Mouse (Mus musculus) adrenal gland, adult (tissue): ENCODE data around the gene Ppard.
A peak's percentile ranks its signal among the peaks of the same experiment; 100 is the strongest.
"Not testable (repeated sequence)": the region's sequence is repeated elsewhere in the genome, so short reads cannot be mapped to it uniquely, and the experiment has no call there.

Experiments
- DNase-seq, 2 experiments: peaks; one replicate each; pipeline ENCODE4 v3.0.0; 2022 to 2023; ENCODE audit warnings: low spot score in 1 of 2; ENCODE audit not compliant: inconsistent age in 2 of 2

Ppard gene

DNA sequence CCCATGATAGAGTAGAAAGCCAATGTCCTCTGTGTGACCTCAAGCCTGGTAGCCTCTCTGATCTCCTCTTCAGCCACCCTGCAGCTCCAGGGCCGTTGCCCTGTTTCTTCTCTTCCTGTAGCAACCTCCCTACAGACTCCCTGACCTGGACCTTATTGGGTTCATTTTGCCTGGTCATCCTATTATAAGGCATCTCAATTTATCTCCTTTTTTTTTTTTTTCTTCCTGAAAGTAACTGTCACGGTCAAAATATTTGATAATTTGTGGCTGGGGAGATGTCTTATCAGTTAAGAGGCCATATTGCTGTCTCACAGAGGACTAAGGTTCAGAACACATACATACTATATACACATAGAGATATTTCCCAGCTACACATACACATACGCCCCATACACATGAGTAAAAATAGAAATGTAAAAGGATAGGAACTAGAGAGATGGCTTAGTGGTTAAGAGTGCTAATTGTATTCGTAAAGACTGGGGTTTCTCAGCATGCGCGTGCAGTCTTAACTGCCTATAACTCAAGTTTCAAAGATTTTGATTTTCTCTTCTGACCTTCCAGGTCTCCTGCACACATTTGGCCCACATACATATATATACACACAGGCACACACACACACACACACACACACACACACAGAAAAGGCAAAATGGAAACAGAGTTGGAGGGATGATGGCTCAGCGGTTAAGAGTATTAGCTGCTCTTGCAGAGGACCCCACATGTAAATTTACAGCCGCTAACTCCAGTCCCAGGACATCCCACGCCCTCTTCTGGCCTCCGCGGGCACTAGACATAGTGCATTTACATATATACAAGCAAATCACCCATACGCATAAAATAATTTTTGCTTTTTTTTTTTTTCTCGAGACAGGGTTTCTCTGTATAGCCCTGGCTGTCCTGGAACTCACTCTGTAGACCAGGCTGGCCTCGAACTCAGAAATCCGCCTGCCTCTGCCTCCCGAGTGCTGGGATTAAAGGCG is 80.0 kb downstream of the Ppard start:
- peak; percentile 53 to 68 for DNase-seq

DNA sequence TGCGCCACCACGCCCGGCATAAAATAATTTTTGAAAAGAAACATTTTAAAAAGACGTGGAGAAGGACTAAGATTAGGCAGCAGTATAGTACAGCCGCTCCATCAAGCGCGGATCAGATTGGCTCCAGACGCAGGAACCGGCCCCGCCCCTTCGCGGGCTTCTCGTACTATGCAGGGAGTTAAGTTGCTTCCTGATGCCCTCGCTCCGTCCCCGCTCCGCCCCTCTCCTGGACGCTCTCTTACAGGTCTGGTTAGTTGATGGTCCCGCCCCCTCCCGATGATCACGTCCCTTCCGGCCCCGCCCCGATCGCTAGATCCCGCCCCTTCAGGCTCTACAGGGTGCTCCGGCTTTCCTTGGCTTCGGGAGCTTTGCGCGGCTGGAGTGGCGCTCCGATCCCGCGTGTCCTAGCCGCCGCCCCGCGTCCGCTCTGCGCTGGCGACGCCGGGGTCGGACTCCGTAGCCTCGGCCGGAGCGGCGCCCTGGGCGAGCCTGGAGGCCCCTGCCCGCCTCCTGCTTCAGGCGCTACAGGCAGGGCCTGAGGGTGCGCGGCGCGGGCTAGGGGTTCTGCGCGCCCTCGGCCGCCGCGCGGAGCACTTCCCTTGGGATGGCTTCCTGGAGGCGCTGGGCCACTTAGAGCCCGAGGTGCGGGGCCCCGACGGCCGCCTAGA is 80.8 kb downstream of the Ppard start, which contains the start of gene Fance:
Gene Fance (plus strand): TSS at position 308 of the 668 bp plus-strand sequence.
- peak; percentile 96 to 98 for DNase-seq

DNA sequence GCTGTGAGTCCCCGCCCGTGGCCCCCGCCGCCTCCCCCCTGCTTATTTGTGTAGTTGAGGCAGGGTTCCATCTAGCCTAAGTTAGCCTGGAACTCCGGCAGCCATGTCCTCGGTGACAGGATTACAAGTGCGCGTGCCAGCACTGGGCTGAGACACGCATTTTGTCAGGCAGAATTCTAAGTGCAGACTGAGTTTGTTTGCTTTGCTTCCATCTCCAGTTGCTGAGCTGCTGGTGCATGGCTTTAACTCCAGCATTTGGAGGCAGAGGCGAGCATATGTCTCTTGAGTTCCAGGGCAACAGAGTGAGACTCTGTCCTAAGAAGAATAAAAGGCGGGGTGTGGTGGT is 81.4 kb downstream of the Ppard start:
- DNase-seq, result no peak

DNA sequence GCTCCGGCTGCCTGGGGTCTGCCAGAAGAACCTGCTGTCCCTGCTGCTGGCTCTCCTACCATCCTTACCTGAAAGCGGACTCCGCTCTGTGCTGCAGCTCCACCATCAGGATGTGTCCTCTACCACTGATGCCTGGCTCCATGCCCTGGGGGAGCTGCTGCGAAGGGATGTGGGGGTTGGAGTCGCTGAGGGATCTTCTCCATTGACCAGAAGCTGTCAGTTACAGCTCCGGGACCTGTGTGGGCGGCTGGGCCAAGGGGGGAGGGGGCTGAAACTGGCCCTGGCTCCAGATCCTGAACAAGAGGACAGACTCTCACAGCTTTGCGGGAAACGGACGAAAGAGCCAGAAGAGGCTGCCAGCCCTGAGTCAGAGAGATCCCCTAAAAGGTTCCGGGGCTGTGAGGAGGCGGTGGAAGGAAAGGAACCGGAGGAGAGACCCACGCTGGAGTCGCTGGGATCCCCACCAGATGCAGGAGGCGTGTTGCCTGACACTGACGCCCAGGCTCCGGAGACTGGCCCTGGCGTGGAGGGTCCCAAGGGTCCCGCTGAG is 83.2 kb downstream of the Ppard start:
- DNase-seq, result no peak

DNA sequence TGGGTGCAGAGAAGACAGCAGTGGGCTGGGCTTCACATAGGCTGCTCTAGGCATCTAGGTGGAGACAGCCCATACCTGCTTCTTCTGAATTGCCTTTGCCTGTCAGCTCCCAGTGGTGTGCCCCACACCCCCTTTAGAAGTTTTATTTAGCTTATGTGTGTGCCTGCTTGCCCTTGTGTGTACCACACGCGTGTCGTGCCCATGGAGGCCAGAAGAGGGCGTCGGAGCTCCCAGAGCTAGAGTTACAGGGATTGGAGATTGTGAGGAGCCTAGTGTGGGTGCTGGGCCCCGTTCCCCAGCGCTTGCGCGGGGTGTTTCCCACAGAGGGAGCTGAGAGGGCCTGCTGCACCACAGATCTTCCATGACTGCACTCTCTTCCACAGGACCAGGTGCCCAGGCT is 84.0 kb downstream of the Ppard start:
- no peak for DNase-seq

DNA sequence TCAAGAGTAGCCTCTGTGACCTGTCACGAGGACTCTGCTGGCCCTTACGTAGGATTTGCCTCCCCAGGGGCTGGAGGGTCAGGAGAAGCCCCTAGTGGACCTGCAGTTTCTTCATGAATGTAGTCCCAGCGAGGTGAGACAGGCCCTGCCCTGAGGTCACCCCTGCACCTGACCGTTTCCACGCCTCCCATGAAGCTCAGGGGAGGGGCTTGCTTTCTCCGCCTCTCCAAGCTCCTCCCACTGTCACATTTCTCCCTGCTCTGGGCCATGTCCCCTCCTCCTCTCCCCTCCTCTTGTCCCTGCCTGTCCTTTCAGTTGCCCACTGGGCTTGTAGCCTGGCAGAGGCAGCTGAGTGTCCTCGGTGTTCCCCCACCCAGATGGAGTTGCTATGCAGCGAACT is 84.6 kb downstream of the Ppard start:
- no peak for DNase-seq

DNA sequence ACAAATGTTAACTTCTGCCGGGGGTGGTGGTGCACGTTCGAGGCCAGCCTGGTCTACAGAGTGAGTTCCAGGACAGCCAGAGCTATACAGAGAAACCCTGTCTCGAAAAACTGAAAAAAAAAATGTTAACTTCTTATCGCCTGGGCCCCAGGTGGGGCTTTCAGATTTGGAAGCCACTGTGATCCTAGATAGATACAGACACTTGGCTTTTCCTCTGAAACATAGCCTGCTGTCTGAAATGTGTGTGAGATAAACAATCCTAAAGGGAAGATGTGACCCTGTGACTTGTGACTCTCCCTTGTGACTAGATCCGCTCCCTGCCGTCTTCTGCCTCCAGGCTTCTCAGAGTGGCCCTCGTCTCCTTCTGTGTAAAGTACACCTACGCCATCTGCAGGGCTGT is 85.2 kb downstream of the Ppard start:
- no peak for DNase-seq

DNA sequence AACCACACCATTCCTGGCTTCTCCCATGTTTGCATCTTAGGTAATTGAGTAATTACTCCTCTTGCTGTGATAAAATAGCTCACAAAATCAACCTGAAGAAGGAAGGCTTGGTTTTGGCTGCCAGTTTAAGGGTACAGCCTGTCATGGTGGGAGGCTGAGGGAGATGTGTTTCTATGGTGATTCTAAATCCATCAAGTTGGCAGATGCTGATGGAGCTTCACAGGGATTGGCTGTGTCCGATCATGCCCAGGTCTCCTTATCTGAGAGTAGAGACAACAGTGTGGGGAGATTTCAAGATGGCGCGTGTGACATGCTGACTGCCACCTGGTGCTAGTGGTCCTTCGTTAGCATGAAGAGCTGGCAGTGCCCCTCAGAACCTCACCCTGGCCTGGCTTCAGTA is 89.2 kb downstream of the Ppard start:
- no peak for DNase-seq

DNA sequence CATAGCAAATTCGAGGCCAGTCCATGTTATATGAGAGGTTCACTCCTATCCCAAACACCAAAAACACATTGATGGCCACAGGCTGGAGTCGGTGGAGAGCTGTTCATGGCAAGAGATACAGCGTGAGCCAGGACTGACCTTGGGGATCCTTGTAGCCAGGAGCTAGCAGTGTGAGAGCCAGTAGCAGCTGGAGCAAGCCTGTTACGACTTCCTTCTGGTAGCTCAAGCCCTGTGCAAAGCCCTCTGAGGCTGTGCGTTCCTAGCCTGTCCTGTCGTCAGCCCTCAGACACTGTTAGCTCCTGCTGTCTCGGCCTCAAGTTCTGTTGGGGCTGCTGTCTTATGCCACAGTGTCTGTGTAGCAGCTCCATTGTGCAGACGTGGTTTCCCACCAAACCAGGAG is 91.3 kb downstream of the Ppard start:
- peak; percentile 59 to 67 for DNase-seq

DNA sequence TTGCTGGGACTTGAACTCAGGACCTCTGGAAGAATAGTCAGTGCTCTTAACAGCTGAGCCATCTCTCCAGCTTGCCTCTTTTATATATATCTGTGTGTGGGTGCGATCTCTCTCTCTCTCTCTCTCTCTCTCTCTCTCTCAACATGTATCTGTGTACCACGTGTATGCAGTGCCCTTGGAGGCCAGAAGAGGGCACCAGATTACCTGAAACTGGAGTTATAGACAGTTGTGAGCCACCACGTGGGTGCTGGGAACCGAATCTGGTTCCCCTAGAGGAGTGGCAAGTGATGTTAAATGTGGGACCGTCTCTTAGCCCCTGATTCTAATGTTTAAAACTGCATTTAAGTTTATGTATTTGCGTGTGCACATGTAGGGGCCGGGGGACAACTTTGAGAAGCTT is 91.9 kb downstream of the Ppard start:
- not testable (repeated sequence) for DNase-seq

DNA sequence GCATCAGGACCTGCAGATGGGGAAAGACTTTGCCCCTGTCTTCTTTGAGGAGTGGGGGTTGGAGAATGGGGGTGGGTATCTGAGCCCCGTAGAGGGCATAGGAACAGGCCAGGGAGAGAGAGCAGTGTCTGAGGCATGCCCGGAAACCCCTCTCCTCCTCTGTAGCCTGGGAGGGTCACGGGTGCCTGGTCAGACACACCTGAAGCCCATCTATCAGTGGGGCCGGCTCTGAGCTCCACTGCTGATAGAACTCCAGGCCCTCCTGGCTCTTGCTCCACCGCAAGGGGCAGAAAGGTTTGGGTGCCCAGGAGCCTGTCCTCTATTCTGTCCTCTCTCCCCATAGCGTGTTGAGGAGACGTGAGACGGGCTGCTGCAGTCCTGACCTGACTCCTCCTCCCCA is 93.3 kb downstream of the Ppard start:
- DNase-seq, result no peak

DNA sequence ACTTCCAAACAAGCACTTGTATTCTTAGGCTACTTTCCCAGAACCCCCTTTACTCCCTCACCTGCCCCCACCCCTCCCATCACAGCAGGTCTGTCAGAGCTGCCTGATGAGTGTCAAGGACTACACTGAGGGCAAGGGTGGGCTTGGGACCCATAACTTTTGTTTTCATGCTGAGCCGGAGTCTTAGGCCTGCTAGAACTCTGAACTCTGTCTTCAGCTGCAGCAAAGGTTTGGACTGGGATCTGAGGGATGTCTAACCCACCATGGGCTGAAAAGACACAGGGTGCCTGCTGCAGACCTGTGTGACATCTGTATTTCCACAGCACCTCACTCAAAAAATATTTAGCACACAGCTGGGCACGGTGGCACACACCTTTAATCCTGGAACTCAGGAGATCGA is 94.5 kb downstream of the Ppard start:
- no peak for DNase-seq

DNA sequence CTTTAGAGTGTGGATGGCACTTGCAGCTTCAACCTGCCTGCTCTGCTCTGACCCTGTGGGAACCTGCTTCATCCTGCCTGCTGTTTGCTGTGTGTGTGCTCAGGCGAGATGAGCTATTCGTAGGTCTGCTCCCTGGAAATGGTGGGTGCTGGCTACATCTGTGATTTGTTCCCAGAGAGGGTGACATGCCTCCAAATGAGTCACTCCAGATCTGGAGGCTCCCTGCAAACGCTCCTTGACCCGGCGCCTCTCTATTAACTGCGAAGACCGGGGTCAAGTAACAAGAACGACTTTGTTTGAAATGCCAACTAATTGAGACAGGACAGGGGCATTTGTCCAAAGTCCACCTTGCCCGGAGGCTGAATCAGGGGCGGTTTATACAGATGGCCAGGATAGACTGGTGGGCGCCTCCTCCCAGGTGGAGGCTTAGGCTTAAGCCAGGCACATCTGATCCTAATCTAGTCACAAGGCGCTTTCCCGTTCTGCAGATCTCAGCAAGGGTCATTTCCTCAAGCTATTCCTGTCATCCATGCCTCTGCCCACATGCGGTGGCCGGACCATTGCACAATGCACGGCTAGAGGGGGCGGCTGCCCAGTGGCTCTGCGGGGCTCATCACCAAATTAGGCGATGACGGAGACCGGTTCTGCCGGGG is 95.3 kb downstream of the Ppard start:
- peak; percentile 75 to 91 for DNase-seq

DNA sequence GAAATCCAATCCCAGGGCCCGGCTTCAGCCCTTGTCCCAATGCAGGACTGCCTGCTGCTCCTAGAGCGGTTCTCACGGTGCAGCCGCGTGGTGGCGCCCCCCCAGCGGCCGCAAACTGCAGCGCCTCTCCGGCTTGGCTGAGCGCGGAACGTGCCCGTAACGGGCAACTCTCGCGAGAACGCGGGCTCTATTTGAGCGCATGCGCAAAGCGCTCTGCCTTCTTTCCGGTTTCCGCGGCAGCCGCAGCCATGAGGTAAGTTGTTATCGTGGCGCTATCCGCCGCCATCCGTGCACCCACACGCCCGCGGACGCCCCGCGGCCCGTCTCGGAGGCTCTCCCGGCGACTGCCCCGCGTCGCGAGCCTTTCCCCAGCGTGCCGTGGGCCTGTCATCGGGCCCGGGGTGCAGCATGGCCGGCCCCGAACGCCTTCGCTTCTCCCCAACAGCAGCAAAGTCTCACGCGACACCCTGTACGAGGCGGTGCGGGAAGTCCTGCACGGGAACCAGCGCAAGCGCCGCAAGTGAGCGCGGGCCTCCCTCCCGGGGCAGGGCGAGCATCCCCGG is 95.9 kb downstream of the Ppard start, which contains the start of gene Rpl10a:
Gene Rpl10a (plus strand): TSS at position 106 of the 563 bp plus-strand sequence.
- peak; percentile 97 to 99 for DNase-seq

DNA sequence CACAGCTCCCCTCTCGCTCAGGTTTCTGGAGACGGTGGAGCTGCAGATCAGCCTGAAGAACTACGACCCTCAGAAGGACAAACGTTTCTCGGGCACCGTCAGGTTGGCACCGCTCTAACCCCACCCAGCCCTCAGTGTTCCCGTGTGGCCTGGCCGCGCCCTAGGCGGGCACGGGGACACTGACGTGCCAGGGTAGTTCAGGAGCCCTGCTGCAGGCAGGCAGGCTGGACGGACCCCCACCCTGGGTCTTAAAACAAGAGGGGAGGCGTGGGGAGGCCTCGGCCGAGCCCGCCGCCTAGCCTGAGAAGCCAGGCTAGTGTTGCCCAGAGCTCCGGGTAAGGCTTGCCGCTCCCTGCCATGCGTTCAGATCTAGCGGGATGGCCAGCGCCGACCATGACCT is 96.4 kb downstream of the Ppard start:
- DNase-seq, result no peak

DNA sequence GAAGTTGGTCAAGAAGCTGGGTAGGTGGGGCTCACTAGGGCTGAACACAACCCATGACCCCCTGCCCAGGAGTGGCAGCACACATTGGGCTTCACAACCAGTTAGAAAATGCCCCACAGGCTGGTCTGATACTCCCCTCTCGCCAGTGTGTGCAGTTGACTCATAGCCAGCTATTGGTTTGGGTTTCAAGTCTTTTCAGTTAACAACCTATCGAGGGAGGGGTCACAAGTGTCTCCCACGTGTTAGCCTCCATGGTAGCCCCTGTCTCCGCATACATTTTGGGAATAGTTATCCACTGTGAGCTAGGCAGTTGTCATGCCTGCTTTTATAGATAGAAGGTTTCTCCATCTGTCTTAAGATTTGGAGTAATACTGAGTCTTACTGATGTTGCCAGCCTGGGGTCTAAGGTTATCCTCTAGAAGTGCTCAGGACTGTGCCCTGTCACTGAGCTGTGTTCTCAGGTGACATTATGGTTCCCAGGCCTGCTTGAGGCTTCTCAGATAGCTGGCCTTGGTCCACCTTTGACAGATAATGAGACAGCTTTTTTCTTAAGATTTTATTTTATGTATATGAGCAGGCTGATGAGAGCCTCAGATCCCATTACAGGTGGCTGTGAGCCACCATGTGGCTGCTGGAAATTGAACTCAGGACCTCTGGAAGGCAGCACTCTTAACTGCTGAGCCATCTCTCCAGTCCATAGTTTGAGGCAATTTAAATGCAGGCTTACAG is 97.2 kb downstream of the Ppard start:
- DNase-seq, result no peak

DNA sequence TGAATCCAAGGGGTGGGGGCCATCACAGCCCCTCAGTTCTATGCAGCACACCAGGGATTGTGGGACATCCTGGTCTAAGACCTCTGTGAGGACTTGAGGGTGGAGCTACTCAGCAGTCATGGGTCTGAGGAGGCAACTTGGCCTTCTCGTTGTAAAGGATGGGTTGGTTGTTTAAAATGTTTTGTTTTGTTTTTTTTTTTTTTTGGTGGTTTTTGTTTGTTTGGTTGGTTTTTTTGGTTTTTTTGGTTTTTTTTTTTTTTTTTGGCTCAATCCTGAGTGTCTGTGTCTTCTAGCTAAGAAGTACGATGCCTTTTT is 97.7 kb downstream of the Ppard start:
- no peak for DNase-seq

DNA sequence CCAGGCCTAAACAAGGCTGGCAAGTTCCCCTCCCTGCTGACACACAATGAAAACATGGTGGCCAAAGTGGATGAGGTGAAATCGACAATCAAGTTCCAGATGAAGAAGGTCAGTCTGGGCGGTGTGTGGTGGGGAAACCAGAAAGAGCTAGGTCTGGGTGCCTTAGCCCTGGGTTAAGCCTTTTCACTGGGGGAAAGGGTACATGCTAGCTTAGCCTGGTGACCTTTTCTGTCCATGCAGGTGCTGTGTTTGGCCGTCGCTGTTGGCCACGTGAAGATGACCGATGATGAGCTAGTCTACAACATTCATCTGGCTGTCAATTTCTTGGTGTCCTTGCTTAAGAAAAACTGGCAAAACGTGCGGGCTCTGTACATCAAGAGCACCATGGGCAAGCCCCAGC is 98.1 kb downstream of the Ppard start:
- DNase-seq, result not testable (repeated sequence)

DNA sequence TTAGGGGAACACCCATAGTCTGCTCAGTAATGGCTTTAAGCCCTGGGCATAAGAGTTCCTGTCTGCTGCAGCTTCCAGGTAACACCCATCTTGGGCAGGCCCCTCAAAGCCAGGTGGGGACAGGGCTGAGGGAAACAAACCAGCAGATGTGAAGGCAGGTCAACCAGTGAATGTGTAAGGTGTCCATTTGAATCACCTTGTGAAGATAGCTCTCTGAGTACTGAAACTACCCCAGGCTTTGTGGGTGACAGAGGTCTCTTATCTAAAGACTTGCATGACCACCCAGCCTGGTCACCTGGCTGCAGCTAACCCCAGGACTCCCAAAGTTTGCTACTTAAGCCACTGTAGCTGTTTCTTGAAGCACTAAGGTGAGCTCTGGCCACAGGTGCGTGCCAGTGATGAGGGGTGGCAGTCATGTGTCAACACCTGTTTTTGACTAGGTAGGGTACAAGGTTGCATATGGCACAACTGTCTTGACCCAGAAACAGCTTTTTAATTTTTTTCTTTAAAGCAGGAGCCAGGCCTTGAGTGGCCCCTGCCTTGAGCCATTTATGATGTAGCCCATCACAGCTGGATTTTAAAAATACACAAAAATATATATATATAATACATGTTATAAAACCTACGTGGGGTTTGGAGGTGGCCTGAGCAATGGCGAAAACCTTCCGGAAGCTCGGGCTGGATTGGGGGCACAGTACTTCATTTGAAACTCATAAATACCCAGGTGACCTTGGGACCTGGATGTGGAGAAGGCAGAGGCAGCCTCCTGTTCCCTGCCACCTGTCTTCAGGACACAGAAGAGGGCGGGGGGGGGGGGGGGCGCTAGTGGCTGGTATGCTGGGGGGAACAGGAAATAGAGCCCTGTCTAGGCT is 99.0 kb downstream of the Ppard start:
- DNase-seq, result no peak
